Mouse (Mus musculus) liver, embryonic 14.5 days (tissue): ENCODE results near the gene Scd4.

Experiments
- CTCF ChIP-seq: IDR thresholded peaks from 2 replicates; pipeline ENCODE4 v1.5.1; 2016; ENCODE audit warnings: antibody characterized with exemption, low read depth, control low read depth
- EP300 ChIP-seq: IDR thresholded peaks from 2 replicates; pipeline ENCODE4 v1.6.1; 2016; ENCODE audit warnings: antibody characterized with exemption, low read depth

- TF ChIP-seq CTCF (no peak), EP300 (no peak)
Observed at GRCm38 (mm10) chr19:44300520-44300919, 32.4 kb upstream of the Scd4 start.
